Mouse (Mus musculus) myocyte (in vitro differentiated cells): ENCODE measurements around the gene Gm49416. TPM values are rescaled to one million over a fixed set of nuclear protein-coding genes. Genes with fewer than 3 reads are reported as not detected.
A peak's percentile ranks its signal among the peaks of the same experiment; 100 is the strongest.

Experiments used
- H3K27me3 ChIP-seq: one replicate; pipeline ENCODE4 v1.6.1; 2011; ENCODE audit not compliant: control insufficient read depth, insufficient read depth, insufficient read length
- H3K36me3 ChIP-seq: one replicate; pipeline ENCODE4 v1.6.1; 2011; ENCODE audit not compliant: control insufficient read depth, insufficient read depth
- H3K4me2 ChIP-seq: one replicate; pipeline ENCODE4 v1.6.1; 2011; ENCODE audit warnings: low read depth, control low read depth
- H3K4me3 ChIP-seq: one replicate; pipeline ENCODE4 v1.5.1; 2011; ENCODE audit warnings: mild to moderate bottlenecking, control low read depth, moderate library complexity
- H3K79me2 ChIP-seq: one replicate; pipeline ENCODE4 v1.6.1; 2011; ENCODE audit not compliant: control insufficient read depth, insufficient read depth
- H3ac ChIP-seq: one replicate; pipeline ENCODE4 v1.6.1; 2011; ENCODE audit not compliant: control insufficient read depth, insufficient read length
- CEBPB ChIP-seq: IDR thresholded peaks from 2 replicates; pipeline ENCODE4 v1.6.1; 2011; ENCODE audit warnings: mild to moderate bottlenecking, moderate library complexity; ENCODE audit not compliant: poor library complexity, insufficient read depth, severe bottlenecking
- E2F4 ChIP-seq: IDR thresholded peaks from one replicate; pipeline ENCODE4 v1.6.1; 2011; ENCODE audit warnings: mild to moderate bottlenecking, control low read depth, moderate library complexity; ENCODE audit not compliant: insufficient read depth
- MAX ChIP-seq: IDR thresholded peaks from one replicate; pipeline ENCODE4 v1.6.1; 2011; ENCODE audit warnings: low read depth, mild to moderate bottlenecking, control low read depth
- MYOD1 ChIP-seq, 3 experiments: IDR thresholded peaks; one replicate each; pipeline ENCODE4 v1.6.1; 2011; ENCODE audit warnings: control low read depth in 2 of 3, low read depth in 2 of 3, mild to moderate bottlenecking in 2 of 3, moderate library complexity in 1 of 3; ENCODE audit not compliant: insufficient read length in 2 of 3, control insufficient read depth in 1 of 3
- MYOG ChIP-seq, 3 experiments: IDR thresholded peaks; one replicate each; pipeline ENCODE4 v1.6.1; 2011; ENCODE audit warnings: control low read depth in 2 of 3, low read depth in 2 of 3, mild to moderate bottlenecking in 2 of 3; ENCODE audit not compliant: insufficient read length in 2 of 3, control insufficient read depth in 1 of 3, insufficient read depth in 1 of 3
- POLR2A ChIP-seq: IDR thresholded peaks from one replicate; pipeline ENCODE4 v1.6.1; 2011; ENCODE audit warnings: low read depth, mild to moderate bottlenecking, control low read depth, moderate library complexity; ENCODE audit not compliant: insufficient read length
- POLR2AphosphoS2 ChIP-seq: IDR thresholded peaks from one replicate; pipeline ENCODE4 v1.6.1; 2011; ENCODE audit warnings: low read depth, control low read depth; ENCODE audit not compliant: insufficient read length
- REST ChIP-seq: IDR thresholded peaks from one replicate; pipeline ENCODE4 v1.6.1; 2011; ENCODE audit warnings: mild to moderate bottlenecking, control low read depth, moderate library complexity; ENCODE audit not compliant: insufficient read depth, insufficient read length
- SRF ChIP-seq: IDR thresholded peaks from one replicate; pipeline ENCODE4 v1.6.1; 2011; ENCODE audit warnings: low read depth; ENCODE audit not compliant: control insufficient read depth, insufficient read length
- TCF12 ChIP-seq: IDR thresholded peaks from one replicate; pipeline ENCODE4 v1.6.1; 2011; ENCODE audit warnings: mild to moderate bottlenecking, control low read depth; ENCODE audit not compliant: poor library complexity, insufficient read depth, severe bottlenecking
- TCF3 ChIP-seq: IDR thresholded peaks from one replicate; pipeline ENCODE4 v1.6.1; 2011; ENCODE audit warnings: low read depth, control low read depth; ENCODE audit not compliant: insufficient read length
- USF1 ChIP-seq: IDR thresholded peaks from one replicate; pipeline ENCODE4 v1.6.1; 2011; ENCODE audit warnings: low read depth, mild to moderate bottlenecking, control low read depth, moderate library complexity
- polyA plus RNA-seq: library from polyadenylated mRNA; unstranded; fragments of >200 nt; fragmentation: generic; extraction: Trizol; gene quantifications from one replicate; pipeline ENCODE4 v1.2.1, GENCODE M21; 2012; ENCODE audit warnings: missing spikeins

Gm49416 gene
- polyA plus RNA-seq, 1 experiment, result 0.44 TPM

- H3K4me3 ChIP-seq, result peak within 1 kb of the TSS; percentile 86
- H3K4me2 ChIP-seq, result peak within 1 kb of the TSS; percentile 100
- TF ChIP-seq POLR2AphosphoS2, result peak; percentile 100
- TF ChIP-seq POLR2A, result peak; percentile 93
- no peak for TF ChIP-seq SRF
- peak; percentile 53 for TF ChIP-seq REST
- H3K36me3 ChIP-seq, result peaks cover 11% of the 10 kb centered on the region
- H3K79me2 ChIP-seq, result peaks cover 70% of the 10 kb centered on the region
- H3K27me3 ChIP-seq, result no peaks in the 10 kb centered on the region
- peak within 1 kb of the TSS; percentile 10 for H3ac ChIP-seq
Measured at GRCm38 (mm10) chr19:8897865-8898495, 9.3 kb downstream of the Gm49416 start, which contains the start of gene Ganab. TSS of gene Ganab (plus strand) at chr19:8898071.

DNA sequence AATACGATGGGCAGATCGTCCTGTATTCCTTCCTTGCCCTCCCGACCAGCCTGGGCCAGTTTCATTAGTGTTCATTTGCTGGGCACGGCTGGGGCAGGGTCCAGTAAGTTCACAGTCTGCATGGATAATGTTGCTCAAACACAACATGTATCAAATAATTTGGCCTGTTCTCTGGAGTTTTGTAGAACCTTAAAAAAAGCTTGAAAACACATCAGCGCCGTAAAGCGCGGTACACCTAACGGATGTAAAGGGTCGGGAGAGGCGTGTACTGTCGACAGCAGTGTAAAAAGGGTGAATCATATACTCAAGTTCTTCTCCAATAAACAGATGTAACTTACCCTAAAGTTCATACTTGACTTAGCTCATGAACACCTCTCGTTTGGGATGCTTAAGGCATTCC lies 9.8 kb downstream of the Gm49416 start:
- Histone ChIP-seq H3ac (peak overlapping the region; percentile 10), H3K27me3 (no peaks in the 10 kb centered on the region), H3K36me3 (peaks cover 17% of the 10 kb centered on the region), H3K4me3 (peak overlapping the region; percentile 86), H3K79me2 (peaks cover 64% of the 10 kb centered on the region), H3K4me2 (peak overlapping the region; percentile 92)
- TF ChIP-seq TCF3, result no peak
- TF ChIP-seq CEBPB, result no peak
- TF ChIP-seq MYOG (IDR thresholded peaks at IDR 0.05; ENCODE audit: control insufficient read depth in 1 of 3, insufficient read depth in 1 of 3, insufficient read length in 2 of 3, low read depth in 2 of 3), result no peak
- no peak for TF ChIP-seq REST
- no peak for TF ChIP-seq MYOD1 (IDR thresholded peaks at IDR 0.05; ENCODE audit: control insufficient read depth in 1 of 3, insufficient read length in 2 of 3, low read depth in 2 of 3)
- TF ChIP-seq E2F4, result no peak
- TF ChIP-seq POLR2A, result no peak
- no peak for TF ChIP-seq SRF
- TF ChIP-seq POLR2AphosphoS2, result no peak
- no peak for TF ChIP-seq TCF12
- no peak for TF ChIP-seq MAX
- TF ChIP-seq USF1, result no peak

- peak overlapping the region; percentile 92 for H3K4me2 ChIP-seq
Measured at GRCm38 (mm10) chr19:8899079-8899478, 10.4 kb downstream of the Gm49416 start.

GRCm38 (mm10) chr19:8903412-8903811 lies 14.7 kb downstream of the Gm49416 start:
- Histone ChIP-seq H3K27me3 (no peaks in the 10 kb centered on the region), H3ac (no peak overlapping the region), H3K79me2 (peaks cover 41% of the 10 kb centered on the region), H3K4me3 (no peak overlapping the region), H3K4me2 (no peak overlapping the region), H3K36me3 (peaks cover 39% of the 10 kb centered on the region)
- TF ChIP-seq USF1 (no peak), POLR2A (no peak), E2F4 (no peak)

More at GRCm38 (mm10) chr19:8899079-8899478, 10.4 kb downstream of the Gm49416 start:
- Histone ChIP-seq H3K27me3 (no peaks in the 10 kb centered on the region), H3K4me3 (peak overlapping the region; percentile 86), H3K79me2 (peaks cover 59% of the 10 kb centered on the region), H3K36me3 (peaks cover 22% of the 10 kb centered on the region), H3ac (peak overlapping the region; percentile 10)
- TF ChIP-seq MYOD1 (IDR thresholded peaks at IDR 0.05; ENCODE audit: control insufficient read depth in 1 of 3, insufficient read length in 2 of 3, low read depth in 2 of 3) (no peak), MYOG (IDR thresholded peaks at IDR 0.05; ENCODE audit: control insufficient read depth in 1 of 3, insufficient read depth in 1 of 3, insufficient read length in 2 of 3, low read depth in 2 of 3) (no peak), MAX (no peak), POLR2AphosphoS2 (no peak), CEBPB (no peak), SRF (no peak), POLR2A (no peak), TCF3 (no peak), REST (no peak), TCF12 (no peak), USF1 (no peak), E2F4 (no peak)

DNA sequence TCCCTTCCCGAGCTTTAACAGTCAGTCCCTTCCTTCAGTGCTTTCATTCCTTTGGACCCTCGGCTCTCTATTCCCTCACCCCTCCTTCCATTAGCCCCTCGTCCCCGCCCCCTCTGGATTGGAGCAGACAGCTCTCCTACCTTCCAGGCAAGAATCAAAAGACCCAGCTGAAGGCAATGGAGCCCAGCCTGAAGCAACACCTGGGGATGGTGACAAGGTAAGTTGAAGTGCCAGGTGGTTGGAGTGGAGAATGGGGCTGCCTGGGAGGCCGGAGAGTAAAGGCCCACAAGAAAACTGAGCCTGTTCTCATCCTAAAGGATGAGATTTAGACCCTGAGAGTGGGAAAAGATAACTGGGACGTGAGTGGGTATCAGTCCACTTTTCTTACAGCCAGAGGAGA lies 19.8 kb downstream of the Gm49416 start:
- Histone ChIP-seq H3K79me2 (no peaks in the 10 kb centered on the region), H3K4me2 (no peak overlapping the region)

DNA sequence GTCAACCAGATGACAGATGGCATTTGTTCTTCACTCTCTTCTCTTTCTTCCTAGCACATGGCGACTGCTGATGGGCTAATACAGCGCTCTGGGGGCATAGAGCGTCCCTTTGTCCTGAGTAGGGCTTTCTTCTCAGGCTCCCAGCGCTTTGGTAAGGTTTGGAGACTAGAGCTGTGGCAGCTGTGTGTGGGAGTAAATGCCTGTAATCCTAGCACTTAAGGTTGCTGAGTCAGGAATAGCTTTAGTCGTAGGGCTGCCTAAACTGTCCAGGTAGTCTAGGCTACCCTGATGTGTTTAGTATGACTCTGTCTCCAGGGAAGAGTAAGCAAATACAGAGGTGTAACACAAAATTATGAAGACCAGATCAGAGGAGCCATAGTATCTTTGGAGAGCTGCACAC lies 23.1 kb downstream of the Gm49416 start:
- Histone ChIP-seq H3K36me3 (peaks cover 78% of the 10 kb centered on the region), H3K4me2 (no peak overlapping the region), H3K79me2 (no peaks in the 10 kb centered on the region), H3K4me3 (no peak overlapping the region), H3K27me3 (no peaks in the 10 kb centered on the region), H3ac (no peak overlapping the region)
- TF ChIP-seq USF1 (no peak), TCF12 (no peak), MYOD1 (IDR thresholded peaks at IDR 0.05; ENCODE audit: control insufficient read depth in 1 of 3, insufficient read length in 2 of 3, low read depth in 2 of 3) (no peak), MYOG (IDR thresholded peaks at IDR 0.05; ENCODE audit: control insufficient read depth in 1 of 3, insufficient read depth in 1 of 3, insufficient read length in 2 of 3, low read depth in 2 of 3) (no peak), REST (no peak), SRF (no peak), TCF3 (no peak), CEBPB (no peak), MAX (no peak), POLR2AphosphoS2 (no peak), POLR2A (no peak), E2F4 (no peak)

More for the DNA sequence above, 19.8 kb downstream of the Gm49416 start:
- no peak for TF ChIP-seq CEBPB
- H3K4me3 ChIP-seq, result no peak overlapping the region
- H3K36me3 ChIP-seq, result peaks cover 67% of the 10 kb centered on the region
- H3K27me3 ChIP-seq, result no peaks in the 10 kb centered on the region
- no peak overlapping the region for H3ac ChIP-seq
